Mouse (Mus musculus) forebrain, embryonic 10.5 days (tissue): ENCODE measurements around the gene Gna12. TPM values are rescaled to one million over a fixed set of nuclear protein-coding genes. Genes with fewer than 3 reads are reported as not detected.
A peak's percentile ranks its signal among the peaks of the same experiment; 100 is the strongest.

Experiments
- DNase-seq: peaks from one replicate; pipeline ENCODE4 v3.0.0-alpha.2; 2017; ENCODE audit warnings: low spot score; ENCODE audit errors: extremely low spot score
- H3K27ac ChIP-seq: fragments of 300-500 bp; sonication (generic); 2 replicates; pipeline ENCODE4 v1.5.1; 2016; ENCODE audit warnings: mild to moderate bottlenecking
- H3K27me3 ChIP-seq: fragments of 300-500 bp; sonication (generic); 2 replicates; pipeline ENCODE4 v1.6.1; 2016; ENCODE audit warnings: mild to moderate bottlenecking; ENCODE audit not compliant: poor library complexity, severe bottlenecking
- H3K36me3 ChIP-seq: fragments of 300-500 bp; sonication (generic); replicated peaks from 2 replicates; pipeline ENCODE4 v1.6.1; 2016; ENCODE audit warnings: mild to moderate bottlenecking, moderate library complexity
- H3K4me1 ChIP-seq: fragments of 300-500 bp; sonication (generic); 2 replicates; pipeline ENCODE4 v1.6.1; 2016
- H3K4me3 ChIP-seq: fragments of 300-500 bp; sonication (generic); 2 replicates; pipeline ENCODE4 v1.5.1; 2016; ENCODE audit warnings: mild to moderate bottlenecking, moderate library complexity
- H3K9me3 ChIP-seq: fragments of 300-500 bp; sonication (generic); 2 replicates; pipeline ENCODE4 v1.6.1; 2016; ENCODE audit warnings: mild to moderate bottlenecking, moderate library complexity
- WGBS: fragments of 180-500 bp; shearing (Covaris S2); methylation state at CpG from one replicate; pipeline ENCODE4 v1.1.7; 2016; 5-methylcytosine and 5-hydroxymethylcytosine counted together
- polyA plus RNA-seq: library from polyadenylated mRNA; unstranded; fragments of >200 nt; fragmentation: Nextera tagmentation; extraction: Ambion mirVana; gene quantifications from 2 replicates; pipeline ENCODE4 v1.2.1, GENCODE M21; 2016

Gna12 gene
- polyA plus RNA-seq, 1 experiment from 2014 or later: 7.6 TPM

DNA sequence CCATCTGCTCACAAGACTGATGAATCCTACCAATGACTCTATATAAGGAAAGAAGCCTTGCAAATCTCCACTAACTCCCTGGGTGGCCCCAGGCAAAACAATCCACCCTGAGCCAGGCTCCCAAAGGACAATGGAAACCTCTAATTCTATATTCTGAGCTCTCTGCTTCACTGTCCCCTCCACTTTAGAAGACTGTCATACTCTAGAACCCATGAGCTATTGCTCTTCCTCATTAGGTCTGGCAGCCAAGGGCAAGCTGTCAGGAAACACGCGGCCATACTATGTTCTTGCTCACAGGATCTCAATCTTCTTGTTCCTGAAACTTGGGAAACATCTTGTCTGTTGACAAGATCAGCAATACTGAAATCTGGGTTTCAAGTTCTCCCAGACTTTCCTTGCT is 24.0 kb downstream of the Gna12 start:
- Histone ChIP-seq H3K27ac (no peak overlapping the region), H3K27me3 (no peaks in the 10 kb centered on the region)
- 90% methylated on average over 2 of the region's 2 CpGs for WGBS

DNA sequence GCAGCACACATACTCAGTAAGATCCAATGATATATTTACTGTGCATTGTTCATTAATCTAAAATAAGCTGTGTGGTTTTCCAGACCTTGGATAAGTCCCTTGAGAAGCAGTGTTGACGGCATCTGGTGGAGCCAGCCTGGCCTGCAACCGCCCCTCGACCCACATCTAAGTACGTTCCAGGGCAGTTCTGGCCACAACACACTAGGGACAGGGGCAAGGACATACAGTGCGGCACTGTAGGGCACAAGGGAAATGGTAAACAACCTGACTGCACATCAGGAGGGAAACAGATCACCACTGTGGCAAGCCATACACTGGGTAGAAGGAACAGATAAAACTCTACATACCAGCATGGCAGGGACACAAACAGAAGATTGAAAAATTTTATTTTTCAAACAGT is 28.4 kb downstream of the Gna12 start:
- 92% methylated on average over 5 of the region's 5 CpGs for whole genome bisulfite sequencing
- H3K4me1 ChIP-seq: 0 out of 2 replicates have a peak, but pooled peaks cover 12% of the 10 kb centered on the region

More for the DNA sequence above, 24.0 kb downstream of the Gna12 start:
- no peak overlapping the region for H3K4me3 ChIP-seq
- H3K36me3 ChIP-seq: no peaks in the 10 kb centered on the region
- no peaks in the 10 kb centered on the region for H3K9me3 ChIP-seq
- no peak for DNase-seq
- H3K4me1 ChIP-seq: peaks cover 14% of the 10 kb centered on the region; the same call in 1 of the 2 replicates

DNA sequence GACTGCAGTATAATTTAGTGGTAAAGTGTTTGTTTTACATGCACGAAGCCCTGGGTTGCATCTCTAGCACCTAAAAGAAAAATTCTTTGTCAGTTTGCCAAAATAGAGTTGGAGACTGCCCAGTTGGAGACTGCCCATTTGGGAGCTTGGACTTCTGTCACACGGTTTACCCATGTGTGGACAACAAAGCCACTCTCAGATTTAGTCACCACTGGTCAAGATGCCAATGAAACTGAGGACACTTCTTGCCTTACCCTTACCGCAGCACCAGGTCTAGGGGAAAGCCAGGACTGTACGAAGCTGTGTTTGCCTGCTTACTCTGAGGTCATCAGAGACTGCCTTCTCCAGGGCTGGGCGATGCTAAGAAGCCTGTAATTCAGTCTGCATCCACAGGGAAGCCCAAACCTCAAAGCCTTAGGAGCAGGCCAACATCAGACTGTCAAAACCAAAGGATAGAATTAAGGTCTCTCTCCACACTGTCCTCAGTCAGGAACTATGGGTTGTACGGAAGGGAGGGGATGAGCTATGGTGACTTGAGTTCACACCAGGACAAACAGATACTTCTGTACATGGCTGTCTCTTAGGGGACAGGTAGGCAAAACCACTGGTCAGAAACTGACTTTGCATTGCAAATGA is 29.8 kb downstream of the Gna12 start:
- Histone ChIP-seq H3K36me3 (no peaks in the 10 kb centered on the region), H3K4me1 (0 out of 2 replicates have a peak, but pooled peaks cover 9% of the 10 kb centered on the region), H3K9me3 (no peaks in the 10 kb centered on the region), H3K27ac (no peak overlapping the region), H3K4me3 (no peak overlapping the region), H3K27me3 (no peaks in the 10 kb centered on the region)
- WGBS: 89% methylated on average over 6 of the region's 6 CpGs
- DNase-seq: no peak

More for the DNA sequence above, 28.4 kb downstream of the Gna12 start:
- no peaks in the 10 kb centered on the region for H3K36me3 ChIP-seq
- no peaks in the 10 kb centered on the region for H3K9me3 ChIP-seq
- H3K27me3 ChIP-seq: no peaks in the 10 kb centered on the region
- DNase-seq: no peak
- no peak overlapping the region for H3K27ac ChIP-seq
- H3K4me3 ChIP-seq: no peak overlapping the region

DNA sequence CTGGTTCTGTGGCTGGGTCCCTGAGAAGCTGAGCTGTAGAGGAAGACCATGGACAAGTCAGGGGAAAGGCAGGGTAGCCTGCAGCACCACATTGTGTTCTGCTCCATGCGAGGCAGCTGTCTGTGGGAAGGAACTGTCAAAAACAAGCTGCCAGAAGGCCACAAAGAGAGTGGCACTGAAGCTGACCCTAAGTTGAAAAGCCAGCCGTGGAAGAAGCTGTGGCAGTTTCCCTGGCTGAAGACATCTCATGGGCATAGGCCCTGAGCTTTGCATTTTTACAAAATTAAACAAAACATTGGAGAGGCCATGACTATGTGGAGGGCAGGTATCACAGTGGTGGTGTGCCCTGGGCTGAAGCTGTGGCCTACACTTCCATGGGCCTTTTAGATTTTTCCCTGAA is 31.0 kb downstream of the Gna12 start:
- no peak overlapping the region for H3K27ac ChIP-seq
- H3K4me3 ChIP-seq: no peak overlapping the region
- H3K36me3 ChIP-seq: no peaks in the 10 kb centered on the region
- WGBS: 80% methylated on average over 2 of the region's 2 CpGs
- peaks cover 20% of the 10 kb centered on the region for H3K4me1 ChIP-seq
- DNase-seq: no peak
- H3K27me3 ChIP-seq: no peaks in the 10 kb centered on the region
- no peaks in the 10 kb centered on the region for H3K9me3 ChIP-seq

DNA sequence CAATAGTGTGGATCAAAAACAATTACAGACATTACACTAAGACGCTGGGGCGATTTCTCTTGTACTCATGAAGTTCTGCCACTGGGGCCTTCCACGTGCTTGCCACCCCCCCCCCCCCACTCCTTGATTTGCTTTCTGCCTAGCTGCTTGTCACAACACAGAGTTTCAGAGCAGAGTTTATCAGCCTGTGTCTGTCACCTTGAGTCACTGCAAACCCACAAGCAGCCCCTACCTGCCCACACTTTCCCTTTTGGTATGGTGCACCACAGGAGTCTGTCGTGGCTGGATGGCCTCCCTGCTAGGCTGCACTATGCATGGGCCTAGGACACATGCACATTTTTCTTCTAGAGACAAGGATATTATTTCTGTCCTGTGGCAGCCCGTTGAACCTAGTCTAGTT is 31.5 kb downstream of the Gna12 start:
- H3K36me3 ChIP-seq: no peaks in the 10 kb centered on the region
- 81% methylated on average over 5 of the region's 5 CpGs for WGBS
- no peak for DNase-seq
- no peak overlapping the region for H3K4me3 ChIP-seq
- no peaks in the 10 kb centered on the region for H3K27me3 ChIP-seq
- H3K4me1 ChIP-seq: peaks cover 23% of the 10 kb centered on the region
- no peaks in the 10 kb centered on the region for H3K9me3 ChIP-seq
- no peak overlapping the region for H3K27ac ChIP-seq

DNA sequence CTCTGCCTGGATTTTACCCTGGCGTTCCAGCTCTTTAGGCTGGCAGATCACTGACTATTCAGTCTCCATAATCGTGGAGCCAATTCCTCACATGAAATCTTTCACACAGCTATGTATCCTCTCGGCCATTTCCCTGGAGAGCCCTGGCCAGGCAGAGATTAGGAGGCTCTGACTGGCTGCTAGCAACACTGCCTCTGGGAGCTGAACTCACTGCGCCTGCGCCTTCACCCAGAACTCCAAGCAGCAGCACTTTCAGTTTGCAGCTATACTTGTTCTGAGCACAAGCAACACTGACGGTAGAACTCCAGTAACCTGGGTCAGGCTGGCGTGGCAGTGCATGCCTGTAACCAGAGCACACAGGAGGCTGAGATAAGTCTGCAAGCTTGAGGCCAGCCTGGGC is 32.1 kb downstream of the Gna12 start:
- Histone ChIP-seq H3K4me3 (no peak overlapping the region), H3K27ac (no peak overlapping the region), H3K4me1 (peaks cover 23% of the 10 kb centered on the region), H3K36me3 (no peaks in the 10 kb centered on the region), H3K27me3 (no peaks in the 10 kb centered on the region), H3K9me3 (no peaks in the 10 kb centered on the region)
- 81% methylated on average over 7 of the region's 7 CpGs for WGBS
- DNase-seq: no peak

DNA sequence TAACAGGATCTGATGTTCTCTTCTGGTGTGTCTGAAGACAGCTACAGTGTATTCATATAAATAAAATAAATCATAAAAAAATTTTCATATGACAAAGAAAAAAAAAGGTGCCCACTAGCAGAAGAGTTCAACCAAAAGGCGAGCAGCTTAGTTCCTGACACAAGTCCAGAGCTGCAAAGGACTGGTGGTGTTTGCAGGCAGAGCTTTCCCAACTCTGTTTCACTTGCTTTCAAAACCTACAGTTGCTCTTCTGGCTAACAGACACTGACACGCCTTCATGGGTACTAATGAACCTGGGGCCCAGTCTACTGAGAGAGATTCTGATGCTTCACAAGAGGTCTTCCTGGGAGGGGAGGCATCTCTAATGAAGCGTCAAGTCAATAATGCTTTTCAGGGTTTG is 34.2 kb downstream of the Gna12 start:
- H3K36me3 ChIP-seq: no peaks in the 10 kb centered on the region
- H3K9me3 ChIP-seq: no peaks in the 10 kb centered on the region
- no peak for DNase-seq
- no peak overlapping the region for H3K27ac ChIP-seq
- no peak overlapping the region for H3K4me3 ChIP-seq
- 94% methylated on average over 3 of the region's 3 CpGs for WGBS
- H3K27me3 ChIP-seq: no peaks in the 10 kb centered on the region
- H3K4me1 ChIP-seq: peaks cover 39% of the 10 kb centered on the region

DNA sequence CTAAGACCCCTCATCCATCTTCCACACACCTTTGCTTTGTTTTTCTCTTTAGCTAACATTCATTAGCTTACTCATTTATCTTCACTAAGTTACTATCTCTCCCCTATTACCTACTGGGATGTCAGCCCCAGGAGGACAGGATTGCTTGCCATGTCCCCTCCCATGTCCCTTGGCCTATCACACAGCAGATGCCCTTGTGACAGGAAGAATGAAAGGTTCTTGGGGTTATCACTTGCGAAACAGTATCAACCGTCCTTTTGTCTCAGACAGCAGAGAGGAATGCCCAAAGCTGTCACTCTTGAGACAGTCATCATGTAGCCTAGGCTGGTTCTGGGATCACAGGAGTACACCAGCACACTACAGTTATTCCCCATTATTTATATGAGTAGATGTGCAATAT is 35.1 kb downstream of the Gna12 start:
- 81% methylated on average over 2 of the region's 2 CpGs for WGBS

DNA sequence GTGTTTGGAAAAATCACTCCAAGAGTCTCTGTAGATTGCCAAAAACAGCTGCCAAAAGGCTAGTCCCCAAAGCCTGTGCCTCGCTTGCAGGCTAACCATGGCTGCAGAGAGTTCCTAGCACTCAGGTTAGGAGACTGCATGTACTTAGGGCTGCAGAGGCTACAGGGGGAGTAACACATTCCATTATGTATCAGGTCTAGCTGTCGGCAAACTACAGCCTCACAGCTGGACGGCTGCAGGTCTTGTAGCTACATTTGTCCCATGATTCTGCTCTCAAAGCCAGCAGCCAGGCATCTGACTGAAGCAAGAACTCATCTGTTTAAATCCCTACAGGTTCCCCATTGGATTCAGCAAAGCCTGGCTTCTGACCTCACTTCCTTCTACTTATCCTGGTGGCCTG is 35.5 kb downstream of the Gna12 start:
- no peaks in the 10 kb centered on the region for H3K27me3 ChIP-seq
- H3K4me1 ChIP-seq: peaks cover 51% of the 10 kb centered on the region
- no peak overlapping the region for H3K4me3 ChIP-seq
- no peak for DNase-seq
- H3K9me3 ChIP-seq: no peaks in the 10 kb centered on the region
- H3K36me3 ChIP-seq: no peaks in the 10 kb centered on the region
- 60% methylated on average over 3 of the region's 3 CpGs for WGBS
- H3K27ac ChIP-seq: no peak overlapping the region

More for the DNA sequence above, 35.1 kb downstream of the Gna12 start:
- peaks cover 47% of the 10 kb centered on the region for H3K4me1 ChIP-seq
- DNase-seq: no peak
- H3K4me3 ChIP-seq: no peak overlapping the region
- H3K27me3 ChIP-seq: no peaks in the 10 kb centered on the region
- no peaks in the 10 kb centered on the region for H3K9me3 ChIP-seq
- no peaks in the 10 kb centered on the region for H3K36me3 ChIP-seq
- no peak overlapping the region for H3K27ac ChIP-seq

DNA sequence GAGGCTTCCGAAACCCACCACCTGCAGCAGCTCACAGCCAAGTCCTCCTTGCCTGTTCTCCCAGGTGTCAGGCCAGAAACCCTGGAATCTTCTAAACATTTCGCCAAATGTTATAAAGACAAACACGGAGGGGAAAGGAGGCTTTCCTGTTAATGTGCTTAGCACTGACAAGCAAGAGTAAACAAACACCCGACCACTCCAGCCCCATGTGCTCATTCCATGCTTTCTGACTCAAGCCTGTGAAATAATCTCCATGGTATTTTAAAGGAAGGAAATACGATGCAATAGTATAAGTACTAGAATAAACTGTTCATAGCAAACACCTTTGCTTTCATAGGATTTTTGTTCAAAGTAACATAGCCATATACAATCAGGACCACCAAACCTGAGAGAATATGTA is 38.0 kb downstream of the Gna12 start:
- Histone ChIP-seq H3K27me3 (no peaks in the 10 kb centered on the region), H3K4me3 (no peak overlapping the region), H3K36me3 (0 out of 2 replicates have a peak, but pooled peaks cover 2% of the 10 kb centered on the region), H3K4me1 (peaks cover 55% of the 10 kb centered on the region), H3K27ac (peak overlapping the region; percentile 86), H3K9me3 (no peaks in the 10 kb centered on the region)
- WGBS: 75% methylated on average over 5 of the region's 5 CpGs
- DNase-seq: no peak

DNA sequence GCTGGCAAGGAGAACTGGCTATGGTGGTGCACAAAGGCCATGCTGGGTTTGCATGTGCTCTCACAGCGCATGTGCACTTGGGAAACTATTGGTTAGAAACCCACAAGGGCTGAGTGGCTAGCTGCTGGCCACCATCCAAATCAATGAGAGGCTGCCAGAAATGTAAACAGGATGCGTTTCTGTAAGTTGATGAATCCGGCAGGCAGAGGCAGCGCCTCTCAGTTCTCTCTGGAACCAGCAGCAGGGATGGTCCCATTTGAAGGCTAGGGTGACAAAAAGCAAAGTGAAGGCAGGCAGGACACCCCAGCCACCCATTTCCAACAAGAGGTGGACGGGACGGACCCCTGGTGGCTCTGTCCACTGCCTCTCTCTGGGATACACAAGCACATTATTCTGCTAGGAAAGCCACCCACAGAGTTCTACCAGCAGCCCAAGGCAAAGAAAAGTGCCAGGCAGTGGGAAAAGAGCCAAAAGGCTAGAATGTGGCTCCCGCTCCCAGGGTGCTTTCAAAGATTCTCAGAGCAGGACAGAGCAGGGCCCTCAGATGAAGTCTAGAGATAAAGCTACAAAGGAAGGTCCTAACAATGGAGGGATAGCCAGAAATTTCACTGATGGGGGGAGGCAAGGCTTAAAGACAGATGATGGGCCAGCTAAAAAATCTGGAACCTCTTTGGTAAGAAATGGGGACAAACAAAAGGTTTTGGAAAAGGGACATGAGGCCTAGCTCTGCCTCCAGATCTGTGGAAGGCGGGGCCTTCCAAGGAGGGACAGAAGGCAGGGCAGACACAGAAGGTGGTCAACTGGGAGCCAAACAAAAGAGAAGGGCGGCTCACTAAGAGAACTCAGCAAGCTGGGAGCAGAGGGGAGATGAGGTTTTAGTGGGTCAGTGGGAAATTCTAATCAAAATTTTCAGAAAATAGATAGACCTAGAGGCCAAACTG is 39.0 kb downstream of the Gna12 start:
- peak overlapping the region; percentile 86 for H3K27ac ChIP-seq
- H3K4me1 ChIP-seq: peaks cover 53% of the 10 kb centered on the region
- 56% methylated on average over 9 of the region's 9 CpGs for WGBS
- H3K4me3 ChIP-seq: no peak overlapping the region
- peaks cover 2% of the 10 kb centered on the region; the same call in 1 of the 2 replicates for H3K36me3 ChIP-seq
- DNase-seq: no peak
- no peaks in the 10 kb centered on the region for H3K27me3 ChIP-seq
- H3K9me3 ChIP-seq: no peaks in the 10 kb centered on the region

DNA sequence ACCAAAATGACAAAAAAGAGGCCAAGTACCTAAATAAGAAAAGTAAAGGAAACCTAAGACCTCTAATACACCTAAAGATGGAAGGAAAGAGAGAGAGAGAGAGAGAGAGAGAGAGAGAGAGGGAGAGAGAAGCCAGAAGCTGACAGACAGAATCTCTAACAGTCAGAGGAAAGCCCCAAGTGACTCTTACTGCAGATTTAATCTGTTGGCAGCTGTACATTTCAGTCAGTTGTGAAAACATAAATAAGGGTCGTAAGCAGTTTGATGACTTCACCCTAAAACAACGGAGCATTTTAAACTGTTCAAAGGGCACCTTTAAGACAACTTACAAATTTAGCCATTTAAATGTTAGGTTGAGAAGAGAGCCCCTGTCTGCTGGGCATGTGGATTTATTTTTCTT is 39.8 kb downstream of the Gna12 start:
- WGBS: 93% methylated on average over 2 of the region's 2 CpGs
- no peak for DNase-seq
- H3K27ac ChIP-seq: peak overlapping the region; percentile 86
- no peaks in the 10 kb centered on the region for H3K27me3 ChIP-seq
- peaks cover 4% of the 10 kb centered on the region for H3K36me3 ChIP-seq
- H3K4me1 ChIP-seq: peaks cover 52% of the 10 kb centered on the region
- H3K9me3 ChIP-seq: no peaks in the 10 kb centered on the region
- no peak overlapping the region for H3K4me3 ChIP-seq

DNA sequence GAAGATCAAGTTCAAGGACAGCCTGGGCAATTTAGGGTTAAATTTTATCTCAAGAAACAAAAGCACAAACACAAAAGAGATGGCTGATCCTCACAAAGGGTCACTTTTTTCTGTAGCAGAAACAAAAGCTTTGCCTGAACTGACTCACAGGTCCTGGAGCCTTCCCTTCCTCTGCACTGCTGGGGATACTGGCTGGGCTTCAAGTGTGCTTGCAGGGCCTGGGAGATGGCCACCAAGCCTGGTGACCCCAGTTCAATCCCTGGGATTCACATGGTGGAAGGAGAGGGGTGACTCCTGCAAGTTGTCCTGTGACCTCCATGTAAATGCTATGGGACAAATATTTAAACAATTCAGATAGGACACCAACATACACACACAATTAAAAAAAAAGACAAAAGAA is 40.7 kb downstream of the Gna12 start:
- Histone ChIP-seq H3K36me3 (peaks cover 13% of the 10 kb centered on the region), H3K4me1 (peaks cover 44% of the 10 kb centered on the region), H3K27me3 (no peaks in the 10 kb centered on the region), H3K27ac (no peak overlapping the region), H3K4me3 (no peak overlapping the region), H3K9me3 (no peaks in the 10 kb centered on the region)
- no peak for DNase-seq
